In the genomic region with DNA sequence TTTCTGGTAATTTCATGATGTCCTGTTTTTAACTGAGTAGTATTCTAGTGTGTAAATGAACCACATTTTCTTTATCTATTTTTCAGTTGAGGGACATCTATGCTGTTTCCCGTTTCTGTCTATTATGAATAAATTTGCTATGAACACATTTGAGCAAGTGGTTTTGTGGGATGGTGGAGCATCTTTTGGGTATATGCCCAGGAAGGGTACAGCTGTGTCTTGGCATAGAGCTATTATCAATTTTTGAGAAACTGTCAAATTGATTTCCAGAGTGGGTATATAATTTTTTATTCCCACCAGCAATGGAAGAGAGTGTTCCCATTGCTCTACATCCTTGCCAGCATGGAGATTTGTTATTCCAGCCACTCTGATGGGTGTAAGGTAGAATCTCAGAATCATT, we compare ENCODE assay signal across 12 mouse cellular contexts. TPM values are rescaled to one million over a fixed set of nuclear protein-coding genes. Genes with fewer than 3 reads are reported as not detected.
"Had no signal": no experiment of that assay in that cellular context is flagged by ENCODE, and none has a peak within 500 bp of the region (broad histone marks: within the 10 kb centered on the region; RNA-seq: fewer than 3 reads in every experiment).

No protein-coding gene starts in this region.

- DNase-seq: kidney, adult 18-20 months; kidney, adult 9 months; kidney, postnatal 25 days; liver, postnatal 0 days; lung, embryonic 14.5 days; right cerebral cortex, adult 18-20 months; right cerebral cortex, postnatal 14 days; right cerebral cortex, postnatal 4 days; thymus, postnatal 36 days had no signal

RNA-seq across cellular contexts. Expression of a gene that starts 11.5 kb away (rescaled TPM):
- total RNA-seq: left cerebral cortex, adult 2 months; left cerebral cortex, postnatal 10 days; left cerebral cortex, postnatal 36 days had no signal
